Mouse (Mus musculus) megakaryocyte, embryonic 14.5 days (primary cell): Measurements from ENCODE around the gene Wars. TPM values are rescaled to one million over a fixed set of nuclear protein-coding genes. Genes with fewer than 3 reads are reported as not detected.

Experiments
- H3K27me3 ChIP-seq: replicated peaks from 2 replicates; pipeline ENCODE3; 2012; ENCODE audit warnings: inconsistent platforms
- H3K36me3 ChIP-seq: replicated peaks from 2 replicates; pipeline ENCODE3; 2012; ENCODE audit warnings: low read length, inconsistent platforms, mixed read lengths
- H3K4me1 ChIP-seq: 2 replicates; pipeline ENCODE4 v1.6.1; 2012; ENCODE audit warnings: inconsistent platforms
- H3K4me3 ChIP-seq: replicated peaks from 2 replicates; pipeline ENCODE3; 2012; ENCODE audit warnings: moderate library complexity, mild to moderate bottlenecking, inconsistent platforms
- H3K9me3 ChIP-seq: 2 replicates; pipeline ENCODE4 v1.6.1; 2012; ENCODE audit warnings: inconsistent platforms
- FLI1 ChIP-seq: IDR thresholded peaks from 2 replicates; pipeline ENCODE4 v1.6.1; 2012; ENCODE audit warnings: low read length, inconsistent platforms, mixed read lengths
- GATA1 ChIP-seq: IDR thresholded peaks from 3 replicates; pipeline ENCODE4 v1.6.1; 2012; ENCODE audit warnings: mixed read lengths, low read length, inconsistent platforms, borderline replicate concordance
- polyA plus RNA-seq: library from polyadenylated mRNA; stranded (reverse); fragments of >175 nt; gene quantifications from 2 replicates; pipeline ENCODE4 v1.2.3, GENCODE M21; 2012; ENCODE audit warnings: low replicate concordance; ENCODE audit not compliant: insufficient read depth

The Wars gene
- polyA plus RNA-seq, 1 experiment = 33.8 TPM

GRCm38 (mm10) chr12:108841181-108841580 lies 52.8 kb downstream of the Wars start:
- H3K9me3 ChIP-seq = no peaks in the 10 kb centered on the region
- TF ChIP-seq GATA1 (no peak), FLI1 (no peak)
- H3K4me3 ChIP-seq = no peak overlapping the region
- H3K4me1 ChIP-seq = peaks cover 31% of the 10 kb centered on the region
- H3K36me3 ChIP-seq = peaks cover 47% of the 10 kb centered on the region
- no peaks in the 10 kb centered on the region for H3K27me3 ChIP-seq

- TF ChIP-seq FLI1 (no peak), GATA1 (no peak)
- Histone ChIP-seq H3K9me3 (no peaks in the 10 kb centered on the region), H3K27me3 (peaks cover 6% of the 10 kb centered on the region), H3K4me3 (peak overlapping the region; percentile 94), H3K36me3 (peaks cover 20% of the 10 kb centered on the region), H3K4me1 (peaks cover 61% of the 10 kb centered on the region)
Measured at GRCm38 (mm10) chr12:108836722-108837121, 57.3 kb downstream of the Wars start.

GRCm38 (mm10) chr12:108835840-108836409 lies 58.0 kb downstream of the Wars start, which contains the start of the genes Slc25a29 and Slc25a47:
Gene Slc25a29 (minus strand): TSS chr12:108835883.
Gene Slc25a47 (plus strand): TSS chr12:108836046.
- peak within 1 kb of the TSS; percentile 94 for H3K4me3 ChIP-seq
- H3K27me3 ChIP-seq = peaks cover 6% of the 10 kb centered on the region
- no peak for TF ChIP-seq GATA1
- no peak for TF ChIP-seq FLI1
- peaks cover 69% of the 10 kb centered on the region for H3K4me1 ChIP-seq
- H3K36me3 ChIP-seq = peaks cover 12% of the 10 kb centered on the region
- H3K9me3 ChIP-seq = no peaks in the 10 kb centered on the region

GRCm38 (mm10) chr12:108835208-108835839 lies 58.6 kb downstream of the Wars start:
- H3K36me3 ChIP-seq = peaks cover 14% of the 10 kb centered on the region
- peaks cover 6% of the 10 kb centered on the region for H3K27me3 ChIP-seq
- TF ChIP-seq FLI1 (no peak), GATA1 (no peak)
- H3K4me1 ChIP-seq = peaks cover 71% of the 10 kb centered on the region
- H3K4me3 ChIP-seq = peak overlapping the region; percentile 94
- H3K9me3 ChIP-seq = no peaks in the 10 kb centered on the region

- Histone ChIP-seq H3K36me3 (peaks cover 15% of the 10 kb centered on the region), H3K4me3 (peak overlapping the region; percentile 94), H3K27me3 (peaks cover 6% of the 10 kb centered on the region), H3K4me1 (peaks cover 71% of the 10 kb centered on the region), H3K9me3 (no peaks in the 10 kb centered on the region)
- TF ChIP-seq FLI1 = no peak
- TF ChIP-seq GATA1 = no peak
Measured at GRCm38 (mm10) chr12:108834786-108835185, 59.2 kb downstream of the Wars start.

DNA sequence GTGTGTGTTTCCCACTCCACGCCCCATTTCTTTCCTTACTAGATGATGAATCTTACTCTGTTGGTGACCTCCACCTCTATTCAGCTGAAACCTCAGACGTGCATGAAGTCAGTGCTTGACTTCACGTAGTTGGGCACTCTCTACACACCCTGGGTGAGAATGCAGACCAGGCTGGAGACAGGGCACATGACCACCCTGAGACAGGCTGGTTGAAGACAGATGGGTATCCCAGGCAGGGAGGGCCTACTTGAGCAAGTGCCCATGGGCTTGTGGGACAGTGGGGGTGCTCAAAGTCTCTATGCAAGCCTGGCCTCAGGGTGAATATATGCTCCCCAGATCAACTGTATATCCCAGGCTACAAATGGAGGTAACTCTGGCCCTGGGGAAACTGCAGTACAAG lies 59.6 kb downstream of the Wars start:
- H3K36me3 ChIP-seq = peaks cover 17% of the 10 kb centered on the region
- H3K4me1 ChIP-seq = peaks cover 71% of the 10 kb centered on the region
- H3K27me3 ChIP-seq = peaks cover 6% of the 10 kb centered on the region
- H3K4me3 ChIP-seq = peak overlapping the region; percentile 47
- TF ChIP-seq FLI1 (no peak), GATA1 (no peak)
- H3K9me3 ChIP-seq = no peaks in the 10 kb centered on the region

DNA sequence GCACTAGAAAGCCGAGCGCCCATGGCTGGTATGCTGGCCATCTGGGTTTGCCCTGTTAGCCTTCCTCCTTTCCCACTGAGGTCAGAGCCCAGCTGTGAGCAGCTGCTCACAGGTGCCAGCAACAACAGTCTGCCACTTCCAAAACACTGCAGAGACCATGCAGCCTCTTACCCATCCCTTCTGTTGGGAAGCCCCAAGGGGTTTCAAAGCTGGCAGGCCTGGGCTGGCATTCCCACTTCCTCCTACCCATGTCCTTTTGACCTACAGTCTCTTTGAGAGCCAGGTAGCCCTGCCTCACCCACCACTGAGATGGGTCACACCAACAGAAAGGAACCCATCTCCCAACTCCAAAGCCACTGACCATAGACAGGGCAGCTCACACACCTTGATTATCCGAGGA lies 60.6 kb downstream of the Wars start:
- TF ChIP-seq FLI1 (no peak), GATA1 (no peak)
- Histone ChIP-seq H3K4me1 (peaks cover 71% of the 10 kb centered on the region), H3K27me3 (peaks cover 6% of the 10 kb centered on the region), H3K4me3 (no peak overlapping the region), H3K36me3 (peaks cover 18% of the 10 kb centered on the region), H3K9me3 (no peaks in the 10 kb centered on the region)

DNA sequence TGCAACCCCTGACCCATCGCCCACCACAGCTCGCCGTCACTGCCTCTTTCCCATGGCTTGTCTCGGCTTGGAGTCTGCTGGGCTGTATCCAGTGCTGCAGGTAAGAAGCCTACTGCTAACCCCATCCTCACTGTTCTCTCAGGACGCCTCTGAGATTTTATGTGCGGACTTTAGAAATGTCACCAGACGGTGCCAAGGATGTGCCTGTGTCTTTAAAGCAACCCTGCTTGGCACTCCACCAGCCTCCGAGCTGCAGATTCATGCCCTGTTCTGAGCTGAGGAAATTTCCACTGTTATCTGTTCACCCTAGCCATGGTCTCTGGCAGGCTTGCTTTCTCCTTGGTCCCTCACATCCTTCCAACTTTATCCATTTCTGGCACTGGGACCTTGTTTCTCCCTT lies 61.1 kb downstream of the Wars start:
- Histone ChIP-seq H3K4me3 (peak overlapping the region; percentile 33), H3K36me3 (peaks cover 19% of the 10 kb centered on the region), H3K4me1 (peaks cover 68% of the 10 kb centered on the region), H3K27me3 (peaks cover 6% of the 10 kb centered on the region), H3K9me3 (peaks cover 5% of the 10 kb centered on the region)
- TF ChIP-seq FLI1 (no peak), GATA1 (no peak)

DNA sequence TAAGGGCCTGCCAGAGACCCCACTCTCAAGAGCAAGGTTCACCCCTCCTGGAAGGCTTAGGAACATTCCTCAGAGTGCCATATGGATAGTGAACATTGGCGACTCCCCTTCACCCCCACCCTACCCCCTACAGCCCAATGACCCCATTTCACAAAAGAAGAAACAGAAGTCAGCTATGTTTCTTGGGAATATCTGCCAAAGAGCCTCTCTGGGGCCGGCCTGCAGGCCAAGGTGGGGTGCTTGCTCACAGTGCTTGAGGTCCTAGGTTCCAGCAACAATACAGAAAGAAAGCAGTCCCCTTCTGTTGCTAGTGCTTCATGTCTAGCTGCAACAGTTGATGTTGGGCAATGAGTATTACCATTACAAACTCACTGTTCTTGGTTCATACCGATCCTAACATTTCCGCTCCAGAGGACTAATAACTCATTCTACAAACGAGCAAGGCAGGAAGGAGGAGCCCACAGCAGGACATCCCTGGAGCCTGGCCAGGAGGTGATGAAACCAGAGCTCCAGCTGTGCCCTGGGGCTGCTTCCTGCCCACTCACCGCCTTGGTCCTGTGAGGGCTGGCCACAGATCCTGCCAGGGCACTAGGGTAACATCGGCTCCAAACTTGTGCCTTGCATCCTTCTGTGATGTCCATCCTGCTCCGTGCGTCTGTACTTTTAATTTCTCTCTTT lies 61.9 kb downstream of the Wars start:
- peak overlapping the region; percentile 71 for H3K4me3 ChIP-seq
- H3K27me3 ChIP-seq = peaks cover 6% of the 10 kb centered on the region
- H3K9me3 ChIP-seq = peaks cover 12% of the 10 kb centered on the region
- no peak for TF ChIP-seq FLI1
- no peak for TF ChIP-seq GATA1
- H3K4me1 ChIP-seq = peaks cover 61% of the 10 kb centered on the region
- H3K36me3 ChIP-seq = peaks cover 25% of the 10 kb centered on the region

- peaks cover 38% of the 10 kb centered on the region for H3K36me3 ChIP-seq
Measured at GRCm38 (mm10) chr12:108830358-108830757, 63.6 kb downstream of the Wars start.

More at GRCm38 (mm10) chr12:108830358-108830757, 63.6 kb downstream of the Wars start:
- Histone ChIP-seq H3K27me3 (peaks cover 6% of the 10 kb centered on the region), H3K4me3 (no peak overlapping the region), H3K4me1 (peaks cover 47% of the 10 kb centered on the region), H3K9me3 (peaks cover 19% of the 10 kb centered on the region)
- no peak for TF ChIP-seq GATA1
- no peak for TF ChIP-seq FLI1
